Mouse (Mus musculus) intestine, embryonic 16.5 days (tissue): ENCODE measurements around the gene Pitpnm1. TPM values are rescaled to one million over a fixed set of nuclear protein-coding genes. Genes with fewer than 3 reads are reported as not detected.
"Not testable (repeated sequence)": the region's sequence is repeated elsewhere in the genome, so short reads cannot be mapped to it uniquely, and the experiment has no call there.

ENCODE experiments used
- ATAC-seq: fragments of 200-750 bp; cut with Nextera tagmentation; 2 replicates; pipeline ENCODE4 v1.8.0; 2017; ENCODE audit warnings: moderate TSS enrichment, moderate library complexity
- H3K27ac ChIP-seq: fragments of 300-500 bp; sonication (generic); 2 replicates; pipeline ENCODE4 v1.5.1; 2014; ENCODE audit warnings: mild to moderate bottlenecking, low read length
- H3K27me3 ChIP-seq: fragments of 300-500 bp; sonication (generic); replicated peaks from 2 replicates; pipeline ENCODE4 v1.6.1; 2014; ENCODE audit warnings: low read length, control low read depth, mixed read lengths; ENCODE audit not compliant: control insufficient read depth, insufficient read depth
- H3K36me3 ChIP-seq: fragments of 300-500 bp; sonication (generic); 2 replicates; pipeline ENCODE4 v1.6.1; 2014; ENCODE audit warnings: low read length, control low read depth; ENCODE audit not compliant: control insufficient read depth, insufficient read depth
- H3K4me1 ChIP-seq: fragments of 300-500 bp; sonication (generic); 2 replicates; pipeline ENCODE4 v1.6.1; 2014; ENCODE audit warnings: low read length, control low read depth, mixed read lengths; ENCODE audit not compliant: control insufficient read depth, insufficient read depth
- H3K4me2 ChIP-seq: fragments of 300-500 bp; sonication (generic); 2 replicates; pipeline ENCODE4 v1.6.1; 2014; ENCODE audit warnings: low read depth, low read length, control low read depth
- H3K4me3 ChIP-seq: fragments of 300-500 bp; sonication (generic); 2 replicates; pipeline ENCODE4 v1.5.1; 2014; ENCODE audit warnings: mild to moderate bottlenecking, low read length
- H3K9ac ChIP-seq: fragments of 300-500 bp; sonication (generic); 2 replicates; pipeline ENCODE4 v1.6.1; 2014; ENCODE audit warnings: low read depth, low read length
- H3K9me3 ChIP-seq: fragments of 300-500 bp; sonication (generic); 2 replicates; pipeline ENCODE4 v1.6.1; 2016; ENCODE audit warnings: low read length, control low read depth; ENCODE audit not compliant: control insufficient read depth
- WGBS: fragments of 180-500 bp; shearing (Covaris S2); extraction: QIAGEN DNeasy Blood & Tissue Kit; methylation state at CpG from one replicate; pipeline ENCODE4 v1.1.7; 2014; 5-methylcytosine and 5-hydroxymethylcytosine counted together
- polyA plus RNA-seq: library from polyadenylated mRNA; unstranded; fragments of >200 nt; fragmentation: Nextera tagmentation; extraction: Ambion mirVana; gene quantifications from 2 replicates; pipeline ENCODE4 v1.2.1, GENCODE M21; 2015

Pitpnm1 gene
- polyA plus RNA-seq, 1 experiment from 2014 or later, result 19.7 TPM

- Histone ChIP-seq H3K9ac (peak within 1 kb of the TSS; percentile 87), H3K27ac (peak within 1 kb of the TSS; percentile 57; the same call in 1 of the 2 replicates), H3K36me3 (0 out of 2 replicates have a peak, but pooled peaks cover 1% of the 10 kb centered on the region), H3K27me3 (no peaks in the 10 kb centered on the region), H3K9me3 (no peaks in the 10 kb centered on the region), H3K4me1 (peaks cover 12% of the 10 kb centered on the region), H3K4me2 (peak within 1 kb of the TSS; percentile 79), H3K4me3 (peak within 1 kb of the TSS; percentile 87)
- 1% methylated on average over 51 of the region's 64 CpGs for WGBS
- peak; percentile 93 for ATAC-seq
Measured at GRCm38 (mm10) chr19:4125741-4126696, 26.2 kb downstream of the Pitpnm1 start, which contains the start of gene Aip. Gene Aip (minus strand): TSS chr19:4125858.

- H3K27ac ChIP-seq, result 0 out of 2 replicates have a peak overlapping the region, but pooled peaks have one; percentile 1
- peak overlapping the region; percentile 87 for H3K9ac ChIP-seq
- peaks cover 12% of the 10 kb centered on the region for H3K4me1 ChIP-seq
- H3K9me3 ChIP-seq, result no peaks in the 10 kb centered on the region
- no peaks in the 10 kb centered on the region for H3K27me3 ChIP-seq
- peak overlapping the region; percentile 79 for H3K4me2 ChIP-seq
- peaks cover 10% of the 10 kb centered on the region; the same call in 1 of the 2 replicates for H3K36me3 ChIP-seq
- ATAC-seq, result no peak
- peak overlapping the region; percentile 87 for H3K4me3 ChIP-seq
- 51% methylated on average over 7 of the region's 7 CpGs for WGBS
Measured at GRCm38 (mm10) chr19:4126759-4127495, 27.1 kb downstream of the Pitpnm1 start.

GRCm38 (mm10) chr19:4129462-4129861 lies 29.7 kb downstream of the Pitpnm1 start:
- Histone ChIP-seq H3K9me3 (no peaks in the 10 kb centered on the region), H3K4me3 (no peak overlapping the region), H3K36me3 (peaks cover 16% of the 10 kb centered on the region; the same call in 1 of the 2 replicates), H3K9ac (0 out of 2 replicates have a peak overlapping the region, but pooled peaks have one; percentile 10), H3K27me3 (no peaks in the 10 kb centered on the region), H3K4me2 (no peak overlapping the region), H3K4me1 (peaks cover 12% of the 10 kb centered on the region), H3K27ac (no peak overlapping the region)
- ATAC-seq, result no peak
- WGBS, result 90% methylated on average over 7 of the region's 7 CpGs

GRCm38 (mm10) chr19:4130106-4130505 lies 30.3 kb downstream of the Pitpnm1 start:
- H3K9me3 ChIP-seq, result no peaks in the 10 kb centered on the region
- no peak overlapping the region for H3K9ac ChIP-seq
- peaks cover 8% of the 10 kb centered on the region for H3K4me1 ChIP-seq
- WGBS, result 88% methylated on average over 4 of the region's 4 CpGs
- peaks cover 16% of the 10 kb centered on the region; the same call in 1 of the 2 replicates for H3K36me3 ChIP-seq
- H3K4me2 ChIP-seq, result no peak overlapping the region
- H3K4me3 ChIP-seq, result no peak overlapping the region
- no peak for ATAC-seq
- no peak overlapping the region for H3K27ac ChIP-seq
- no peaks in the 10 kb centered on the region for H3K27me3 ChIP-seq

- Histone ChIP-seq H3K9me3 (no peaks in the 10 kb centered on the region), H3K27ac (no peak overlapping the region), H3K4me2 (no peak overlapping the region), H3K36me3 (peaks cover 16% of the 10 kb centered on the region; the same call in 1 of the 2 replicates), H3K4me3 (no peak overlapping the region), H3K4me1 (peaks cover 8% of the 10 kb centered on the region), H3K27me3 (no peaks in the 10 kb centered on the region), H3K9ac (no peak overlapping the region)
- WGBS, result 86% methylated on average over 5 of the region's 5 CpGs
- no peak for ATAC-seq
Measured at GRCm38 (mm10) chr19:4131075-4131474, 31.3 kb downstream of the Pitpnm1 start.

GRCm38 (mm10) chr19:4131768-4132167 lies 32.0 kb downstream of the Pitpnm1 start:
- Histone ChIP-seq H3K27ac (no peak overlapping the region), H3K4me1 (peaks cover 4% of the 10 kb centered on the region), H3K9ac (no peak overlapping the region), H3K36me3 (peaks cover 16% of the 10 kb centered on the region; the same call in 1 of the 2 replicates), H3K4me3 (no peak overlapping the region), H3K27me3 (no peaks in the 10 kb centered on the region), H3K9me3 (no peaks in the 10 kb centered on the region), H3K4me2 (no peak overlapping the region)
- no peak; the same call in 1 of the 2 replicates for ATAC-seq
- 81% methylated on average over 2 of the region's 2 CpGs for WGBS

GRCm38 (mm10) chr19:4134354-4134753 lies 34.6 kb downstream of the Pitpnm1 start:
- no peaks in the 10 kb centered on the region for H3K27me3 ChIP-seq
- H3K4me2 ChIP-seq, result no peak overlapping the region
- H3K9ac ChIP-seq, result no peak overlapping the region
- no peak overlapping the region for H3K4me3 ChIP-seq
- H3K9me3 ChIP-seq, result no peaks in the 10 kb centered on the region
- ATAC-seq, result no peak
- 87% methylated on average over 4 of the region's 4 CpGs for WGBS
- H3K4me1 ChIP-seq, result no peaks in the 10 kb centered on the region; the same call in 1 of the 2 replicates
- no peak overlapping the region for H3K27ac ChIP-seq
- peaks cover 16% of the 10 kb centered on the region; the same call in 1 of the 2 replicates for H3K36me3 ChIP-seq

- not testable (repeated sequence) for H3K4me3 ChIP-seq, ATAC-seq, H3K9ac ChIP-seq, H3K4me2 ChIP-seq, H3K9me3 ChIP-seq, H3K27ac ChIP-seq, H3K27me3 ChIP-seq, H3K4me1 ChIP-seq
- peaks cover 16% of the 10 kb centered on the region; the same call in 1 of the 2 replicates for H3K36me3 ChIP-seq
- 80% methylated on average over 6 of the region's 6 CpGs for WGBS
Measured at GRCm38 (mm10) chr19:4135229-4135962, 35.6 kb downstream of the Pitpnm1 start.
